Mouse (Mus musculus): ENCODE measurements around the gene Trpd52l3.
"Not testable (repeated sequence)": the region's sequence is repeated elsewhere in the genome, so short reads cannot be mapped to it uniquely, and the experiment has no call there.

Trpd52l3 gene

GRCm38 (mm10) chr19:30003621-30004020 is at the start of gene Trpd52l3:
Trpd52l3 (plus strand) TSS chr19:30003790.
- no peak for DNase-seq (ENCODE audit: low read depth)

GRCm38 (mm10) chr19:29953833-29954232 is 49.8 kb upstream of the Trpd52l3 start:
- no peak for DNase-seq (ENCODE audit: low read depth)

- DNase-seq (ENCODE audit: low read depth): no peak
Measured at GRCm38 (mm10) chr19:29955454-29955853, 48.1 kb upstream of the Trpd52l3 start.

GRCm38 (mm10) chr19:29960906-29961305 is 42.7 kb upstream of the Trpd52l3 start:
- no peak for DNase-seq (ENCODE audit: low read depth)

- no peak for DNase-seq (ENCODE audit: low read depth)
Measured at GRCm38 (mm10) chr19:29961842-29962241, 41.7 kb upstream of the Trpd52l3 start.

GRCm38 (mm10) chr19:29963598-29964092 is 39.9 kb upstream of the Trpd52l3 start:
- DNase-seq (ENCODE audit: low read depth): no peak

GRCm38 (mm10) chr19:29967960-29968359 is 35.6 kb upstream of the Trpd52l3 start:
- DNase-seq (ENCODE audit: low read depth): no peak

GRCm38 (mm10) chr19:29973396-29973795 is 30.2 kb upstream of the Trpd52l3 start:
- no peak for DNase-seq (ENCODE audit: low read depth)

GRCm38 (mm10) chr19:29978847-29979246 is 24.7 kb upstream of the Trpd52l3 start:
- peak; percentile 39 for DNase-seq (ENCODE audit: low read depth)

GRCm38 (mm10) chr19:29979452-29980089 is 24.0 kb upstream of the Trpd52l3 start:
- DNase-seq (ENCODE audit: low read depth): no peak

GRCm38 (mm10) chr19:29984208-29985005 is 19.2 kb upstream of the Trpd52l3 start:
- DNase-seq (ENCODE audit: low read depth): no peak

- no peak for DNase-seq (ENCODE audit: low read depth)
Measured at GRCm38 (mm10) chr19:29986464-29987091, 17.0 kb upstream of the Trpd52l3 start.

- DNase-seq (ENCODE audit: low read depth): no peak
Measured at GRCm38 (mm10) chr19:30000406-30001365, 2.9 kb upstream of the Trpd52l3 start.

GRCm38 (mm10) chr19:30001550-30001949 is 2.0 kb upstream of the Trpd52l3 start:
- DNase-seq (ENCODE audit: low read depth): no peak

GRCm38 (mm10) chr19:30006371-30006770 is 2.8 kb downstream of the Trpd52l3 start:
- no peak for DNase-seq (ENCODE audit: low read depth)

- DNase-seq (ENCODE audit: low read depth): no peak
Measured at GRCm38 (mm10) chr19:30010520-30011296, 7.1 kb downstream of the Trpd52l3 start.

GRCm38 (mm10) chr19:30014331-30014730 is 10.7 kb downstream of the Trpd52l3 start:
- no peak for DNase-seq (ENCODE audit: low read depth)

GRCm38 (mm10) chr19:30016156-30016555 is 12.6 kb downstream of the Trpd52l3 start:
- no peak for DNase-seq (ENCODE audit: low read depth)

- not testable (repeated sequence) for DNase-seq (ENCODE audit: low read depth)
Measured at GRCm38 (mm10) chr19:30023419-30023818, 19.8 kb downstream of the Trpd52l3 start.

GRCm38 (mm10) chr19:30029002-30029710 is 25.6 kb downstream of the Trpd52l3 start:
- no peak for DNase-seq (ENCODE audit: low read depth)
